Mouse (Mus musculus): ENCODE results near the gene Gm7951. TPM values are rescaled to one million over a fixed set of nuclear protein-coding genes. Genes with fewer than 3 reads are reported as not detected.
"Not testable (repeated sequence)": the region's sequence is repeated elsewhere in the genome, so short reads cannot be mapped to it uniquely, and the experiment has no call there.

The Gm7951 gene
- total RNA-seq (2021): not detected
- long read RNA-seq, experiment 1: 0 reads
- long read RNA-seq, experiment 2: 0 reads

GRCm38 (mm10) chr14:42117269-42117668, at the start of gene Gm7951:
Gene Gm7951 (minus strand): TSS chr14:42117369.
- DNase-seq; H3K4me3 ChIP-seq; intact Hi-C loops (cut with DNase I); H3K27ac ChIP-seq: not testable (repeated sequence)

GRCm38 (mm10) chr14:42162522-42162921, 45.4 kb upstream of the Gm7951 start, which contains the start of gene Gm17027:
Gene Gm17027 (minus strand): TSS chr14:42162622.
- DNase-seq; H3K4me3 ChIP-seq; H3K27ac ChIP-seq; intact Hi-C loops (cut with DNase I): not testable (repeated sequence)

- DNase-seq: peak; percentile 15
- H3K4me3 ChIP-seq; H3K27ac ChIP-seq; intact Hi-C loops (cut with DNase I): not testable (repeated sequence)
Observed at GRCm38 (mm10) chr14:42134571-42134970, 17.4 kb upstream of the Gm7951 start.

GRCm38 (mm10) chr14:42133806-42134205, 16.6 kb upstream of the Gm7951 start:
- H3K4me3 ChIP-seq; H3K27ac ChIP-seq; intact Hi-C loops (cut with DNase I): not testable (repeated sequence)
- DNase-seq: peak; percentile 10

Other genes starting within 250 kb of the Gm7951 start
- not detected for gene Gm7980, start 210.1 kb downstream of the Gm7951 start, total RNA-seq (2021)
- gene 1700049E17Rik1, start 192.4 kb downstream of the Gm7951 start, total RNA-seq (2021): not detected
- gene 1700024B05Rik, start 173.4 kb downstream of the Gm7951 start, total RNA-seq (2021): not detected
- gene Gm6401, start 149.4 kb downstream of the Gm7951 start, total RNA-seq (2021): not detected
- not detected for gene Gm3543, start 134.0 kb downstream of the Gm7951 start, total RNA-seq (2021)
- not detected for gene Gm17027, start 45.3 kb upstream of the Gm7951 start, total RNA-seq (2021)
- gene Gm3573, start 73.4 kb upstream of the Gm7951 start, total RNA-seq (2021): not detected
- not detected for gene Gm17026, start 142.7 kb upstream of the Gm7951 start, total RNA-seq (2021)
- not detected for gene Gm9611, start 180.0 kb upstream of the Gm7951 start, total RNA-seq (2021)
- not detected for gene Gm7995, start 192.8 kb upstream of the Gm7951 start, total RNA-seq (2021)

All from gastrocnemius, adult 2 months (tissue).